Mouse (Mus musculus): ENCODE data around the gene Pla2g1b. TPM values are rescaled to one million over a fixed set of nuclear protein-coding genes. Genes with fewer than 3 reads are reported as not detected.
A peak's percentile ranks its signal among the peaks of the same experiment; 100 is the strongest.

Pla2g1b gene
- polyA plus RNA-seq, 2 experiments = not detected

- peaks cover 15% of the 10 kb centered on the region for H3K4me1 ChIP-seq (ENCODE audit: control insufficient read depth, insufficient read depth, low read length)
- peaks cover 12% of the 10 kb centered on the region; the same call in 1 of the 2 replicates for H3K27me3 ChIP-seq (ENCODE audit: control insufficient read depth, insufficient read depth, low read length)
- H3K9ac ChIP-seq (ENCODE audit: low read depth, low read length, severe bottlenecking) = no peak overlapping the region
- no peak overlapping the region for H3K4me3 ChIP-seq (replicated peaks; ENCODE audit: low read length)
- H3K9me3 ChIP-seq (ENCODE audit: control insufficient read depth, low read length) = no peaks in the 10 kb centered on the region
- ATAC-seq (ENCODE audit: low FRiP score, low read depth) = no peak
- H3K27ac ChIP-seq (replicated peaks; ENCODE audit: low read depth, low read length) = no peak overlapping the region
- H3K36me3 ChIP-seq (ENCODE audit: control insufficient read depth, insufficient read depth, low read length) = peaks cover 5% of the 10 kb centered on the region; the same call in 1 of the 2 replicates
- no peak for TF ChIP-seq POLR2A (IDR thresholded peaks at IDR 0.05; ENCODE audit: borderline replicate concordance, extremely low read depth, insufficient read depth, insufficient read length)
- no peak for DNase-seq (ENCODE audit: low spot score)
- no peak overlapping the region for H3K4me2 ChIP-seq (replicated peaks; ENCODE audit: low read depth, low read length, severe bottlenecking)
- 81% methylated on average over 18 of the region's 18 CpGs for WGBS
Measured at GRCm38 (mm10) chr5:115485489-115486205, 19.6 kb downstream of the Pla2g1b start.

GRCm38 (mm10) chr5:115486726-115487125 lies 20.7 kb downstream of the Pla2g1b start:
- Histone ChIP-seq H3K4me3 (replicated peaks; ENCODE audit: low read length) (no peak overlapping the region), H3K9ac (ENCODE audit: low read depth, low read length, severe bottlenecking) (no peak overlapping the region), H3K4me1 (ENCODE audit: control insufficient read depth, insufficient read depth, low read length) (peaks cover 21% of the 10 kb centered on the region), H3K27me3 (ENCODE audit: control insufficient read depth, insufficient read depth, low read length) (peaks cover 8% of the 10 kb centered on the region; the same call in 1 of the 2 replicates), H3K4me2 (replicated peaks; ENCODE audit: low read depth, low read length, severe bottlenecking) (no peak overlapping the region), H3K36me3 (ENCODE audit: control insufficient read depth, insufficient read depth, low read length) (peaks cover 5% of the 10 kb centered on the region; the same call in 1 of the 2 replicates), H3K27ac (replicated peaks; ENCODE audit: low read depth, low read length) (no peak overlapping the region), H3K9me3 (ENCODE audit: control insufficient read depth, low read length) (no peaks in the 10 kb centered on the region)
- DNase-seq (ENCODE audit: low spot score) = no peak
- ATAC-seq (ENCODE audit: low FRiP score, low read depth) = no peak
- TF ChIP-seq POLR2A (IDR thresholded peaks at IDR 0.05; ENCODE audit: borderline replicate concordance, extremely low read depth, insufficient read depth, insufficient read length) = no peak
- WGBS = 51% methylated on average over 4 of the region's 4 CpGs

- 85% methylated on average over 8 of the region's 8 CpGs for WGBS
- no peak for TF ChIP-seq POLR2A (IDR thresholded peaks at IDR 0.05; ENCODE audit: borderline replicate concordance, extremely low read depth, insufficient read depth, insufficient read length)
- Histone ChIP-seq H3K4me2 (replicated peaks; ENCODE audit: low read depth, low read length, severe bottlenecking) (no peak overlapping the region), H3K27ac (replicated peaks; ENCODE audit: low read depth, low read length) (no peak overlapping the region), H3K36me3 (ENCODE audit: control insufficient read depth, insufficient read depth, low read length) (peaks cover 3% of the 10 kb centered on the region; the same call in 1 of the 2 replicates), H3K9me3 (ENCODE audit: control insufficient read depth, low read length) (no peaks in the 10 kb centered on the region), H3K27me3 (ENCODE audit: control insufficient read depth, insufficient read depth, low read length) (peaks cover 5% of the 10 kb centered on the region; the same call in 1 of the 2 replicates), H3K4me1 (ENCODE audit: control insufficient read depth, insufficient read depth, low read length) (peaks cover 24% of the 10 kb centered on the region), H3K4me3 (replicated peaks; ENCODE audit: low read length) (no peak overlapping the region), H3K9ac (ENCODE audit: low read depth, low read length, severe bottlenecking) (no peak overlapping the region)
- ATAC-seq (ENCODE audit: low FRiP score, low read depth) (no peak), DNase-seq (ENCODE audit: low spot score) (no peak)
Measured at GRCm38 (mm10) chr5:115487353-115487752, 21.3 kb downstream of the Pla2g1b start.

- no peaks in the 10 kb centered on the region for H3K9me3 ChIP-seq (ENCODE audit: control insufficient read depth, low read length)
- peaks cover 22% of the 10 kb centered on the region for H3K4me1 ChIP-seq (ENCODE audit: control insufficient read depth, insufficient read depth, low read length)
- H3K36me3 ChIP-seq (ENCODE audit: control insufficient read depth, insufficient read depth, low read length) = no peaks in the 10 kb centered on the region
- H3K27ac ChIP-seq (replicated peaks; ENCODE audit: low read depth, low read length) = no peak overlapping the region
- WGBS = 74% methylated on average over 9 of the region's 9 CpGs
- peak overlapping the region; percentile 68; the same call in 1 of the 2 replicates for H3K4me2 ChIP-seq (replicated peaks; ENCODE audit: low read depth, low read length, severe bottlenecking)
- ATAC-seq (ENCODE audit: low FRiP score, low read depth) (no peak), DNase-seq (ENCODE audit: low spot score) (no peak)
- H3K9ac ChIP-seq (ENCODE audit: low read depth, low read length, severe bottlenecking) = no peak overlapping the region
- H3K4me3 ChIP-seq (replicated peaks; ENCODE audit: low read length) = no peak overlapping the region
- no peak for TF ChIP-seq POLR2A (IDR thresholded peaks at IDR 0.05; ENCODE audit: borderline replicate concordance, extremely low read depth, insufficient read depth, insufficient read length)
- H3K27me3 ChIP-seq (ENCODE audit: control insufficient read depth, insufficient read depth, low read length) = no peaks in the 10 kb centered on the region
Measured at GRCm38 (mm10) chr5:115487942-115488580, 22.0 kb downstream of the Pla2g1b start.

- peaks cover 22% of the 10 kb centered on the region for H3K4me1 ChIP-seq (ENCODE audit: control insufficient read depth, insufficient read depth, low read length)
- TF ChIP-seq POLR2A (IDR thresholded peaks at IDR 0.05; ENCODE audit: borderline replicate concordance, extremely low read depth, insufficient read depth, insufficient read length) = peak; percentile 99; the same call in 1 of the 2 replicates
- under 1% methylated on average over 37 of the region's 39 CpGs for WGBS
- no peaks in the 10 kb centered on the region for H3K9me3 ChIP-seq (ENCODE audit: control insufficient read depth, low read length)
- peak; percentile 91 for DNase-seq (ENCODE audit: low spot score)
- ATAC-seq (ENCODE audit: low FRiP score, low read depth) = peak; percentile 71
- H3K27me3 ChIP-seq (ENCODE audit: control insufficient read depth, insufficient read depth, low read length) = no peaks in the 10 kb centered on the region
- peak overlapping the region; percentile 86 for H3K9ac ChIP-seq (ENCODE audit: low read depth, low read length, severe bottlenecking)
- H3K27ac ChIP-seq (replicated peaks; ENCODE audit: low read depth, low read length) = peak overlapping the region; percentile 100
- H3K4me2 ChIP-seq (replicated peaks; ENCODE audit: low read depth, low read length, severe bottlenecking) = peak overlapping the region; percentile 68
- H3K36me3 ChIP-seq (ENCODE audit: control insufficient read depth, insufficient read depth, low read length) = no peaks in the 10 kb centered on the region
- H3K4me3 ChIP-seq (replicated peaks; ENCODE audit: low read length) = peak overlapping the region; percentile 39
Measured at GRCm38 (mm10) chr5:115488841-115489698, 23.0 kb downstream of the Pla2g1b start.
